Mouse (Mus musculus): ENCODE data around the gene 4931406P16Rik. TPM values are rescaled to one million over a fixed set of nuclear protein-coding genes. Genes with fewer than 3 reads are reported as not detected.

The 4931406P16Rik gene
- polyA plus RNA-seq, 1 experiment from 2014 or later, result 44.1 TPM

DNA sequence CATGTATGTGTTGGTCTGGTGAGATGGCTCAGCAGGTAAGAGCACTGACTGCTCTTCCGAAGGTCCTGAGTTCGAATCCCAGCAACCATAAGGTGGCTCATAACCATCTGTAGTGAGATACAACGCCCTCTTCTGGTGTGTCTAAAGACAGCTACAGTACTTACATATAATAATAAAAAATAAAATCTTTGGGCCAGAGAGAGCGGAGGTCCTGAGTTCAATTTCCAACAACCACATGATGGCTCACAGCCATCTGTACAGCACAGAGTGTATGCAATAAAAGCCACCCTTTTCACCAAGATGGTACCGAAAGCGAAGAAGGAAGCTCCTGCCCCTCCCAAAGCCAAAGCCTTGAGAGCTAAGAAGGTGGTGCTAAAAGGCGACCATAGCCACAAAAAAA is 62.6 kb downstream of the 4931406P16Rik start, which contains the start of gene Gm6096:
Gene Gm6096 (plus strand): TSS at position 301 of the 400 bp plus-strand sequence.
- Histone ChIP-seq H3K27ac (ENCODE audit: low read depth, low read length) (no peak within 1 kb of the TSS), H3K4me3 (ENCODE audit: low read depth, low read length) (no peak within 1 kb of the TSS), H3K9me3 (ENCODE audit: control insufficient read depth, low read length) (no peaks in the 10 kb centered on the region), H3K27me3 (ENCODE audit: control insufficient read depth, insufficient read depth, low read length) (no peaks in the 10 kb centered on the region), H3K9ac (replicated peaks; ENCODE audit: low read depth, low read length) (no peak within 1 kb of the TSS), H3K4me2 (ENCODE audit: low read depth, low read length) (no peak within 1 kb of the TSS), H3K4me1 (ENCODE audit: control insufficient read depth, insufficient read depth, low read length) (no peaks in the 10 kb centered on the region), H3K36me3 (ENCODE audit: control insufficient read depth, insufficient read depth, low read length) (peaks cover 28% of the 10 kb centered on the region)
- ATAC-seq (ENCODE audit: low read depth), result no peak
- WGBS, result 94% methylated on average over 7 of the region's 7 CpGs

DNA sequence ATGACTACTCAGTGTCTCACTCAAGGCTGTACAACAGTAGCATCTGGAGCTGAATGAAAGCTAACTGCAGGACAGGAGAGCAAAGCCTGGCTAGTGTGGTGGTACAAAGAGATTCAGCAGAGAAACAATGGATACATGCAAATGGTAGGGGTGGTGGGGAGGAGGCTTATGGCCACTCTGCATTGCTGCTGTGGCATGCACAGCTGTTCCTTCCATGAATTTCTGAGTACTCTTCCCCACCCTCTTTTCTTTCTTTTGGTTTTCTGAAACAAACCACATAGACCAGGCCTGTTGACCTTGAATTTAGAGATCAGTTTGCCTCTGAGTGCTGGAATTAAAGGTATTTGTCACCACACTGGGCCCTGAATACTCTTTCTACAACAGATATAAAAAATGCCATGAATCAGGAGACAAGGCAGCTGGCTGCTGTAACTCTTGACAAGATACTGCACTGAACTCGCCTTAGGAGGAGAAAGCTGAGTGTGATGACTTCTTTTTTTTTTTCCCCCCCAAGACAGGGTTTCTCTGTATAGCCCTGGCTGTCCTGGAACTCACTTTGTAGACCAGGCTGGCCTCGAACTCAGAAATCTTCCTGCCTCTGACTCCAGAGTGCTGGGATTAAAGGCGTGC is 66.4 kb downstream of the 4931406P16Rik start:
- Histone ChIP-seq H3K4me1 (ENCODE audit: control insufficient read depth, insufficient read depth, low read length) (no peaks in the 10 kb centered on the region), H3K9ac (replicated peaks; ENCODE audit: low read depth, low read length) (no peak overlapping the region), H3K27me3 (ENCODE audit: control insufficient read depth, insufficient read depth, low read length) (no peaks in the 10 kb centered on the region), H3K9me3 (ENCODE audit: control insufficient read depth, low read length) (no peaks in the 10 kb centered on the region), H3K4me2 (ENCODE audit: low read depth, low read length) (no peak overlapping the region), H3K4me3 (ENCODE audit: low read depth, low read length) (no peak overlapping the region), H3K36me3 (ENCODE audit: control insufficient read depth, insufficient read depth, low read length) (peaks cover 25% of the 10 kb centered on the region), H3K27ac (ENCODE audit: low read depth, low read length) (no peak overlapping the region)
- no peak for ATAC-seq (ENCODE audit: low read depth)
- 87% methylated on average over 3 of the region's 3 CpGs for WGBS

DNA sequence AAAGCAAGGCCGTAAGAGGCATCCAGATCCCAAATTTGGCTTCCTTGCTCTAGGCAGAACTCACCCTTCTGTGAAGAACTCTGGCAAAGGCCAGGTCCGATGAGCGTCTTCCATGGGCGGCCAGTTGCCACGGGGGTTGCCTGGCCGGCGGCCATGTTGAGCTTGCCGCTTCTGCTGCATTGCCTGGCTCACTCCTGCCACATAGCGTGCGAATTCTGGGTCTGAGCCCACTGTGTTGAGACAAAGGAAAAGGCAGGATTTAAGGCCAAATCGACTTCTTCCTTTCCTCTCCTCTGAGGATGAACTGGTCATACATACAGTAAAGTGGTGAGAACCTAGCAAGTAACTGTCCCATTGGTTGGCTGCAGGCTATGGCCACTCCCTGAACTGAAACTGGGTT is 71.2 kb downstream of the 4931406P16Rik start:
- ATAC-seq (ENCODE audit: low read depth), result no peak
- Histone ChIP-seq H3K4me3 (ENCODE audit: low read depth, low read length) (no peak overlapping the region), H3K27me3 (ENCODE audit: control insufficient read depth, insufficient read depth, low read length) (no peaks in the 10 kb centered on the region), H3K4me1 (ENCODE audit: control insufficient read depth, insufficient read depth, low read length) (no peaks in the 10 kb centered on the region), H3K9me3 (ENCODE audit: control insufficient read depth, low read length) (no peaks in the 10 kb centered on the region), H3K36me3 (ENCODE audit: control insufficient read depth, insufficient read depth, low read length) (peaks cover 39% of the 10 kb centered on the region), H3K9ac (replicated peaks; ENCODE audit: low read depth, low read length) (no peak overlapping the region), H3K4me2 (ENCODE audit: low read depth, low read length) (no peak overlapping the region), H3K27ac (ENCODE audit: low read depth, low read length) (no peak overlapping the region)
- 94% methylated on average over 11 of the region's 11 CpGs for WGBS

DNA sequence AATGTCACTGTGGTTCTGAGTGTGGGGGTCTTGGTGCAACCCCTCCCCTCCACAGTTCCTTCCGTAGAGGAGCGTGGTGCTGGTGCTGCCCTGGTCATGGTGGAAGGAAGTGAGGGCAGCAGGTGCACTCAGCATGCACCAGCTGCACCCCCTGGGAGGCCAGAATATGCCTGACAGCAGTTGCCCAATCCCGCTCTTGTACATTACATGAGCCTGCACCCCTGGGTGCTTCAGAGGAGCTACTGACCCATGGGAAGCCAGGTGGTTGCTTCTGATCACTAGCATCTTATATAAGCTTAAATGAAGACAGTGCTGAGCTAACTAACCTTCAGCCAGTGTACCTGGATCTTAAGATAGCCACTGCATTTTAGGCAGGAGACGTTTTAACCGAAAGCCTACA is 75.3 kb downstream of the 4931406P16Rik start:
- H3K27me3 ChIP-seq (ENCODE audit: control insufficient read depth, insufficient read depth, low read length), result no peaks in the 10 kb centered on the region
- H3K4me1 ChIP-seq (ENCODE audit: control insufficient read depth, insufficient read depth, low read length), result peaks cover 4% of the 10 kb centered on the region; the same call in 1 of the 2 replicates
- no peaks in the 10 kb centered on the region for H3K9me3 ChIP-seq (ENCODE audit: control insufficient read depth, low read length)
- H3K9ac ChIP-seq (replicated peaks; ENCODE audit: low read depth, low read length), result no peak overlapping the region
- H3K27ac ChIP-seq (ENCODE audit: low read depth, low read length), result no peak overlapping the region
- peaks cover 29% of the 10 kb centered on the region for H3K36me3 ChIP-seq (ENCODE audit: control insufficient read depth, insufficient read depth, low read length)
- WGBS, result 76% methylated on average over 5 of the region's 5 CpGs
- H3K4me2 ChIP-seq (ENCODE audit: low read depth, low read length), result no peak overlapping the region
- no peak overlapping the region for H3K4me3 ChIP-seq (ENCODE audit: low read depth, low read length)
- ATAC-seq (ENCODE audit: low read depth), result no peak

DNA sequence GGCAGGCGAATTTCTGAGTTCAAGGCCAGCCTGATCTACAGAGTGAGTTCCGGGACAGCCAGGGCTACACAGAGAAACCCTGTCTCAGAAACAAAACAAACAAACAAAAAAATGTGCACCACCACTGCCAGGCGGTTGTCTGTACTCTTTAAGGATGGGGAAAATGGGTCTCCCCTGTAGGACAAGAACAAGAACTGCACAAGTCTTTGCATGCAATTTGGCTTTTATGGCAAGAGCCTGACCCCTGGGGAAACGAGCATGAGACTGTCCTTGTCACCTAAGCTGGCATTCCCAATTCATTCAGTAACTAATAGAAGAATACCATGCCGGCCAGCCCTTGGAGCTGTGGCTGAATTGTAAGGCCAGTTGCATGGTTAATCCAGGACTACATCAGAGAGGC is 77.7 kb downstream of the 4931406P16Rik start:
- H3K9ac ChIP-seq (replicated peaks; ENCODE audit: low read depth, low read length), result no peak overlapping the region
- H3K4me1 ChIP-seq (ENCODE audit: control insufficient read depth, insufficient read depth, low read length), result peaks cover 4% of the 10 kb centered on the region; the same call in 1 of the 2 replicates
- WGBS, result 78% methylated on average over 5 of the region's 5 CpGs
- H3K36me3 ChIP-seq (ENCODE audit: control insufficient read depth, insufficient read depth, low read length), result peaks cover 21% of the 10 kb centered on the region
- no peak for ATAC-seq (ENCODE audit: low read depth)
- no peak overlapping the region for H3K27ac ChIP-seq (ENCODE audit: low read depth, low read length)
- no peak overlapping the region for H3K4me3 ChIP-seq (ENCODE audit: low read depth, low read length)
- no peaks in the 10 kb centered on the region for H3K9me3 ChIP-seq (ENCODE audit: control insufficient read depth, low read length)
- H3K4me2 ChIP-seq (ENCODE audit: low read depth, low read length), result no peak overlapping the region
- no peaks in the 10 kb centered on the region for H3K27me3 ChIP-seq (ENCODE audit: control insufficient read depth, insufficient read depth, low read length)

DNA sequence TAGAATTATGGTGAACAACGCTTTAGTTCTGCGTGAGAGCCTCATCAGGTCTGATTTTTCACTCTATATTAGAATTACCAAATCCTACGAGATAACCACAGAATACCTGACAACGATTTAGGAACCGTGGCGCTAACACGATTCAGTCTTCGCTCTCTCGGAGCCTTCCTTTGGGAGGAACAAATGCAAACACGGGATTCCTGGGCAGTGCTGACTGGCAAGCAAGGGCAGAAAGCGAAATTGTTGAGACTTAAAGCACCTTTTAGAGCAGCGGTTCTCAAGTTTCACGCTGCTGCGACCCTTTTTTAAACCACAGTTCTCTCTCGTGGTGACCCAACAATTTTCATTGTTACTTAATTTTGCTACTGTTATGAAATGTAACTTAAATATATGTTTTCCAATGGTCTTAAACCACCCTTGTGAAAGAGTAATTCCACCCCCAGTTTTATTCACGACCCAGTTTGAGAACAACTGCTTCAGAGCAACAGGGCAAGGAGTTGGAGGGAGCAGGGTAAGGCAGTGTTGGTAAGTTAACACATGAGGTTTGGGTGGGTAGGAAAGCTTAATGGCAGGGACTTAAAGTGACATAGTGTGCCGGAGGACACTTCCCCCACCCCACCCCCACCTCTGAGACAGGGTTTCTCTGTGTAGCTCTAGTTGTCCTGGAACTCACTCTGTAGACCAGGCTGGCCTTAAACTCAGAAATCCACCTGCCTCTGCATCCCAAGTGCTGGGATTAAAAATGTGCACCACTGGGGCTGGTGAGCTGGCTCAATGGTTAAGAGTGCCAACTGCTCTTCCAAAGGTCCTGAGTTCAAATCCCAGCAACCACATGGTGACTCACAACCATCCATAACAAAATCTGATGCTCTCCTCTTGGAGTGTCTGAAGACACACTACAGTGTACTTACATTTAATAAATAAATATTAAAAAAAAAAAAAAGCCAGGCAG is 78.5 kb downstream of the 4931406P16Rik start:
- ATAC-seq (ENCODE audit: low read depth), result peak; percentile 6
- Histone ChIP-seq H3K27me3 (ENCODE audit: control insufficient read depth, insufficient read depth, low read length) (no peaks in the 10 kb centered on the region), H3K36me3 (ENCODE audit: control insufficient read depth, insufficient read depth, low read length) (peaks cover 20% of the 10 kb centered on the region), H3K9ac (replicated peaks; ENCODE audit: low read depth, low read length) (peak overlapping the region; percentile 43), H3K4me1 (ENCODE audit: control insufficient read depth, insufficient read depth, low read length) (peaks cover 4% of the 10 kb centered on the region; the same call in 1 of the 2 replicates), H3K9me3 (ENCODE audit: control insufficient read depth, low read length) (no peaks in the 10 kb centered on the region), H3K4me2 (ENCODE audit: low read depth, low read length) (peak overlapping the region; percentile 57), H3K27ac (ENCODE audit: low read depth, low read length) (peak overlapping the region; percentile 88), H3K4me3 (ENCODE audit: low read depth, low read length) (peak overlapping the region; percentile 34)
- WGBS, result under 1% methylated on average over 17 of the region's 17 CpGs

DNA sequence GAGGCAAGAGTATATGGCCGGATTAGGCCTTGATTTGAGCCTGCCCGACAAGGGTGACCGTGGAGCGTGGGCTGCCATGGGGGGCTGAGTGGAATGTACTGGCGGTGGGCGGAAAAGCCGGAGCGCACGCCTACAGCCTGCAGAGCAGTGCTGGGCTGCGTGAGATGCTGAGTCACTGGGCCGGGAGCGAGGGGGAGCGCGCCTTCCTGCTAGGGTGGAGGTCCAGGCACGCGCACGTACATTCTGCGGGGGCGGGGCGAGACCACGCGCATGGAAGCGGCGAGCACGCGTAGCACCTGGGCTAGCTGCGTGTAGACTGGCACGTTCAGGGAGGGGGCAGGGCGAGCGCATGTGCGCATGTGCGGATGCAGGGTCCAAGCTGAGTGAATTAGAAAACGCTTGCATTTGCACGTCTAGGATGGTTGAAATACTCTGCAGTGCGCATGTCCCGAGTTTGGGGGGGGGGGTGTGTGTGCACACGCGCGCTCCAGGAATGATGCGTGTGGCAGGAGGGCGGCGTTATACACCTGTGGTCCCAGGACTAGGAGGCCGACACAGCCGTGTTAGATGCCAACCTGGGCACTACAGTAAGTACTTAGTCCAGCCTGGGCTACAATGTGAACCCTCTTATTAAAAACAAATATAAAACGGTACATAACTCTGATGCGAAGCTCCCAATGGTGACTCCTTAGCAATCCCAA is 79.3 kb downstream of the 4931406P16Rik start:
- peaks cover 14% of the 10 kb centered on the region for H3K36me3 ChIP-seq (ENCODE audit: control insufficient read depth, insufficient read depth, low read length)
- H3K4me1 ChIP-seq (ENCODE audit: control insufficient read depth, insufficient read depth, low read length), result peaks cover 8% of the 10 kb centered on the region
- H3K27me3 ChIP-seq (ENCODE audit: control insufficient read depth, insufficient read depth, low read length), result no peaks in the 10 kb centered on the region
- H3K4me3 ChIP-seq (ENCODE audit: low read depth, low read length), result peak overlapping the region; percentile 34
- WGBS, result under 1% methylated on average over 46 of the region's 46 CpGs
- peak overlapping the region; percentile 88 for H3K27ac ChIP-seq (ENCODE audit: low read depth, low read length)
- peak overlapping the region; percentile 57 for H3K4me2 ChIP-seq (ENCODE audit: low read depth, low read length)
- peak; percentile 96 for ATAC-seq (ENCODE audit: low read depth)
- H3K9ac ChIP-seq (replicated peaks; ENCODE audit: low read depth, low read length), result peak overlapping the region; percentile 43
- H3K9me3 ChIP-seq (ENCODE audit: control insufficient read depth, low read length), result no peaks in the 10 kb centered on the region

DNA sequence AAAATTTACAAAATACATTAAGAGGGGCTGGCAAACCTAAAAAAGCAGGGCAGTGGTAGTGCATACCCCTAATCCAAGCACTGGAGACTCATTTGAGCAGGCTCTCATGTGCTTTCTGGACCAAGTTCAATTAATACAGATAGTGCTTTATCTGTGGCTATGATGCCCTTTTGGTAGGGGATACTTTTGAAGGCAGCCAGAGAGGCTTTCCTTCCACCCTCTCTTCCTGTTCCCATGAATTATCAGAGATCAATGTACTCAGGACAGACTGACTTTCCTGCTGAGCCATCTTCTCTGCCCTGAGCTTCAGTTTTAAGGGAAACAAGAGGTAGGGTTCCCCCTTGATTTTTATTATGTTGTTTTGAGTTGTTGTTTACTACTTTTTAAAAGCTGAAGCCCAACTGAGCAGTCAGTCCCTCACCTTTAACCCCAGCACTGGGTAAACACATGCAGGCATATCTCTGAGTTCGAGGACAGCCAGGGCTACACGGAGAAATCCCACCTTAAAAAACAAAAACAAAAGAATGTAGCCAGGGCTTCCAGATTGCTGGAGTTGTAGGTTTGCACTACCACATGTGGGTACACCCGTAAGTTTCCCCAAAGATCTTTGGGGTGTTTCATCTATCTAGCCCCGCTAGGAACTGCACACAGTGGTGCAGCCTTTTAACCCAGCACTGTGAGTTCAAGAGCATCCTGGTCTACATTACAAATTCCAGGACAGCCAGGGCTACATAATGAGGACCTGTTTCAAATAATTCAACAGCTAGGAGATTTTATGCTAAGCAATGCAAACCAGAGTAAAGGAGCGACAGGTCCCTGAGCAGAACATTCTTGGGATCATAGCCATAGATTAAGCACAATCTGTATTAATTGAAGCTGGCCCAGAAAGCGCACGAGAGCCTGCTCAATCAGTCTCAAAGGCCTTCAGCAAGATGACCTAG is 80.3 kb downstream of the 4931406P16Rik start:
- H3K4me3 ChIP-seq (ENCODE audit: low read depth, low read length), result peak overlapping the region; percentile 34; the same call in 1 of the 2 replicates
- peak overlapping the region; percentile 74 for H3K27ac ChIP-seq (ENCODE audit: low read depth, low read length)
- H3K9ac ChIP-seq (replicated peaks; ENCODE audit: low read depth, low read length), result no peak overlapping the region; the same call in 1 of the 2 replicates
- WGBS, result 45% methylated on average over 7 of the region's 7 CpGs
- peak overlapping the region; percentile 57 for H3K4me2 ChIP-seq (ENCODE audit: low read depth, low read length)
- 0 out of 2 replicates have a peak, but pooled peaks have one; percentile 0 for ATAC-seq (ENCODE audit: low read depth)
- H3K9me3 ChIP-seq (ENCODE audit: control insufficient read depth, low read length), result no peaks in the 10 kb centered on the region
- H3K27me3 ChIP-seq (ENCODE audit: control insufficient read depth, insufficient read depth, low read length), result no peaks in the 10 kb centered on the region
- H3K36me3 ChIP-seq (ENCODE audit: control insufficient read depth, insufficient read depth, low read length), result peaks cover 10% of the 10 kb centered on the region
- H3K4me1 ChIP-seq (ENCODE audit: control insufficient read depth, insufficient read depth, low read length), result peaks cover 14% of the 10 kb centered on the region

Measured in neural tube, embryonic 14.5 days (tissue).